Mouse (Mus musculus) stomach, postnatal 0 days (tissue): ENCODE data around the gene Galnt6.

Experiments
- CTCF ChIP-seq: IDR thresholded peaks from 2 replicates; pipeline ENCODE4 v1.5.1; 2016; ENCODE audit warnings: antibody characterized with exemption, low read depth, mild to moderate bottlenecking, moderate library complexity
- EP300 ChIP-seq: optimal IDR thresholded peaks from 2 replicates; pipeline ENCODE3; 2016; ENCODE audit warnings: antibody characterized with exemption

DNA sequence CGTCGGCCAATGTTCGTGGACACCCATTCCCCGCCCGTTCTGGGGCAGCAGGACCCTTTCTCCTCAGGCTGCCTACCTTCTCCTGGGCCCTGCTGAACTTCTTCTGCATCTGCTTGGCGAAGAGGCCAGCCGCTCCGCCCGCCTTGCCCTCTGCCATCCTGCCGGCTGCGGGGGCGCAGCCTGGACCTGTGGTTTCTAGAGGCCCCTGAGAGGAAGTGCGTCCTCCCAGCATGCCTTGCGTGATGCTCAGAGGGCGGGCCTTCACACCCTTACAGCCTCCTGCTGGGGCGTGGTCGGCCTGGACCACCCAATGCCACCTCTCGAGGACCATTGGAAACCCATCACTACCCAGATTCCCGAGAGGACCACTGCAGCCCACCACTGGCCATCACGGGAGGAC lies 59.8 kb downstream of the Galnt6 start, which contains the start of gene Bin2:
- TF ChIP-seq CTCF (no peak), EP300 (no peak)
